Mouse (Mus musculus): ENCODE results near the gene Cytip. TPM values are rescaled to one million over a fixed set of nuclear protein-coding genes. Genes with fewer than 3 reads are reported as not detected.

Gene Cytip
- polyA plus RNA-seq, 1 experiment from 2014 or later, result 1.9 TPM

DNA sequence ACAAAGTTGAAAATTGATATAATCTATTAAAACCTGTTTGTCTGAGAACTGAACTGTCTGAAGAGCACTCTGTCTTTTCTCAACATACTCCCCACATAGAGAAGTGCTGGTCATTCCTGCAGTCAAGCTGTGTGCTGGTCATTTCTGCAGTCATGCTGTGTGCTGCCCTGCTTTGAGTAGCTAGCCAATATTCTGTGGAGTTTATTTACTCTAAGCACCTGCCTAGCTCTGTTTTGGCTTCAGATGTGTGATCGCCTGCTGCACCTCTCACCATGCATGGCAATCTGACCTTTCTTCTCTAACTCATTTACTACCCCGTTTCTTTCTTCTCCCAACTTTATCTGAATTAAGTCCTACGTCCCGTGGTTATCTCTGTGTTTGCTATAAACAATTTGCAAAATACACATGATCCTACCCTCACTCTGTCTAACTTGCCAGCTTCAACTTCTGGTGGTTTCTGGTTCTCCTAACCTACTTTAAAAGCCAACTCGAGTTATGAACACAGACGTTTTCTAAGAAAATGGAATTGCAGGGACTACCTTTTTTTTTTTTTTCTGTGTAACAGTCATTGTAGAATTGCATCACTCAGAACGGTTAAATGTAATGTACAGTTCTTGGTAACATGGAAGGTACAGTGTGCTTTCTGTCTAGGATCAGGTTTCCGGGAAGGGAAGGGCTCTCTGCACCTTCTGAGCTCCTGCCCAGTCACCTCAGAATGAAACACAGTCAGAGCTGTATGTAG is 7.9 kb downstream of the Cytip start:
- Histone ChIP-seq H3K27ac (ENCODE audit: low read depth, low read length) (no peak overlapping the region), H3K9me3 (ENCODE audit: control insufficient read depth, low read length) (no peaks in the 10 kb centered on the region), H3K36me3 (ENCODE audit: control insufficient read depth, insufficient read depth, low read length) (no peaks in the 10 kb centered on the region), H3K27me3 (replicated peaks; ENCODE audit: control insufficient read depth, insufficient read depth, low read length) (no peaks in the 10 kb centered on the region), H3K4me1 (replicated peaks; ENCODE audit: control insufficient read depth, insufficient read depth, low read length) (no peaks in the 10 kb centered on the region), H3K9ac (ENCODE audit: low read depth, low read length) (no peak overlapping the region), H3K4me3 (ENCODE audit: low read depth, low read length) (no peak overlapping the region), H3K4me2 (no peak overlapping the region)
- ATAC-seq (replicated peaks; ENCODE audit: low FRiP score) (no peak), DNase-seq (ENCODE audit: low spot score) (no peak)
- 67% methylated on average over 8 of the region's 8 CpGs for WGBS

DNA sequence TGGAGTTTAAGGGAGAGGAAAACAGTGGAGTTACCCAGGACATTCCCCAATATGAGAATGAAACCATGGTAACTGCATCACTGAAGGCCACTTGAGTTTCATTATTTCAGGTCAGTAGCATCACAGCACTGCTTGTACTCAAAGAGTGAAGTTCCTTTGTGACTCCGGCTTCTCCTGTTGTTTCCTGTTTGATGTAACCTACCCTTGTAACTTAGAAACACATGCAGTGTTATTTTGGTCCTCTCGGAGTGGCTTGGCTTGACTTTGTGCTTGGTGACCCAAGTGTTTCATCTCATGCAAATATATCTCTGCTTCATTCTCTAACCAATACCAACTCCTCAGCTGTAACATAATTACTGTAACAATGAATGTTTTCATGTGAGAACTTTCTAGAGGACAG is 11.1 kb downstream of the Cytip start:
- Histone ChIP-seq H3K4me1 (replicated peaks; ENCODE audit: control insufficient read depth, insufficient read depth, low read length) (no peaks in the 10 kb centered on the region), H3K4me3 (ENCODE audit: low read depth, low read length) (no peak overlapping the region), H3K27me3 (replicated peaks; ENCODE audit: control insufficient read depth, insufficient read depth, low read length) (no peaks in the 10 kb centered on the region), H3K4me2 (no peak overlapping the region), H3K27ac (ENCODE audit: low read depth, low read length) (no peak overlapping the region), H3K9me3 (ENCODE audit: control insufficient read depth, low read length) (no peaks in the 10 kb centered on the region), H3K9ac (ENCODE audit: low read depth, low read length) (no peak overlapping the region), H3K36me3 (ENCODE audit: control insufficient read depth, insufficient read depth, low read length) (no peaks in the 10 kb centered on the region)
- WGBS, result 64% methylated on average over 2 of the region's 2 CpGs
- ATAC-seq (replicated peaks; ENCODE audit: low FRiP score) (no peak), DNase-seq (ENCODE audit: low spot score) (no peak)

DNA sequence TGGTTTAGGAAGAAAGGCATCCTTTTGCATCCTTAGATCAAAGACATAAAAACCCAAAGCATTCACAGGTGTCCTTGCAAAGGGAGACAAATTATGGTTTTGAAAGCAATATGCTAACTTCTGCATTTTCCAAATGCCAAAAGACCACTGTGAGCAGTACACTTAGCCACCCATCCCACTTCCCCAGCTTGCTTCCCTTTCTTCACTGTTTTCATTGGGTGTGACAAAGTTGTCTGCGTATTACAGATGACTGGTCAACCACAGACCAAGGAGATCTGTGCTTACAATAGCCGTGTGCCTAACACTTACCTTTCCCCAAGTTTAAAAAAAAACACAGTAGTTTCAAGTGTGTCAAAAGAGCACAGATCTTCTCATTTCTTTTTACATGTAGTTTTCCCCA is 11.7 kb downstream of the Cytip start:
- WGBS, result 51% methylated on average over 2 of the region's 2 CpGs
- H3K9ac ChIP-seq (ENCODE audit: low read depth, low read length), result no peak overlapping the region
- no peaks in the 10 kb centered on the region for H3K9me3 ChIP-seq (ENCODE audit: control insufficient read depth, low read length)
- no peak overlapping the region for H3K4me2 ChIP-seq
- H3K36me3 ChIP-seq (ENCODE audit: control insufficient read depth, insufficient read depth, low read length), result no peaks in the 10 kb centered on the region
- H3K4me3 ChIP-seq (ENCODE audit: low read depth, low read length), result no peak overlapping the region
- no peaks in the 10 kb centered on the region for H3K4me1 ChIP-seq (replicated peaks; ENCODE audit: control insufficient read depth, insufficient read depth, low read length)
- DNase-seq (ENCODE audit: low spot score) (no peak), ATAC-seq (replicated peaks; ENCODE audit: low FRiP score) (no peak)
- H3K27ac ChIP-seq (ENCODE audit: low read depth, low read length), result no peak overlapping the region
- no peaks in the 10 kb centered on the region for H3K27me3 ChIP-seq (replicated peaks; ENCODE audit: control insufficient read depth, insufficient read depth, low read length)

- 63% methylated on average over 1 of the region's 1 CpGs for WGBS
- no peak overlapping the region for H3K4me2 ChIP-seq
- no peak overlapping the region for H3K9ac ChIP-seq (ENCODE audit: low read depth, low read length)
- no peaks in the 10 kb centered on the region for H3K9me3 ChIP-seq (ENCODE audit: control insufficient read depth, low read length)
- H3K4me1 ChIP-seq (replicated peaks; ENCODE audit: control insufficient read depth, insufficient read depth, low read length), result no peaks in the 10 kb centered on the region
- DNase-seq (ENCODE audit: low spot score) (no peak), ATAC-seq (replicated peaks; ENCODE audit: low FRiP score) (no peak)
- H3K4me3 ChIP-seq (ENCODE audit: low read depth, low read length), result no peak overlapping the region
- no peak overlapping the region for H3K27ac ChIP-seq (ENCODE audit: low read depth, low read length)
- H3K27me3 ChIP-seq (replicated peaks; ENCODE audit: control insufficient read depth, insufficient read depth, low read length), result no peaks in the 10 kb centered on the region
- H3K36me3 ChIP-seq (ENCODE audit: control insufficient read depth, insufficient read depth, low read length), result no peaks in the 10 kb centered on the region
These were observed 14.6 kb downstream of the Cytip start for GRCm38 (mm10) chr2:58180776-58181175.

- DNase-seq (ENCODE audit: low spot score) (no peak), ATAC-seq (replicated peaks; ENCODE audit: low FRiP score) (no peak)
- Histone ChIP-seq H3K4me3 (ENCODE audit: low read depth, low read length) (no peak overlapping the region), H3K9me3 (ENCODE audit: control insufficient read depth, low read length) (no peaks in the 10 kb centered on the region), H3K4me2 (no peak overlapping the region), H3K9ac (ENCODE audit: low read depth, low read length) (no peak overlapping the region), H3K36me3 (ENCODE audit: control insufficient read depth, insufficient read depth, low read length) (no peaks in the 10 kb centered on the region), H3K4me1 (replicated peaks; ENCODE audit: control insufficient read depth, insufficient read depth, low read length) (no peaks in the 10 kb centered on the region), H3K27ac (ENCODE audit: low read depth, low read length) (no peak overlapping the region), H3K27me3 (replicated peaks; ENCODE audit: control insufficient read depth, insufficient read depth, low read length) (no peaks in the 10 kb centered on the region)
- 42% methylated on average over 1 of the region's 1 CpGs for WGBS
These were observed 16.3 kb downstream of the Cytip start for GRCm38 (mm10) chr2:58179056-58179455.

- H3K27me3 ChIP-seq (replicated peaks; ENCODE audit: control insufficient read depth, insufficient read depth, low read length), result no peaks in the 10 kb centered on the region
- 83% methylated on average over 8 of the region's 8 CpGs for WGBS
- H3K9me3 ChIP-seq (ENCODE audit: control insufficient read depth, low read length), result no peaks in the 10 kb centered on the region
- no peak overlapping the region for H3K4me2 ChIP-seq
- DNase-seq (ENCODE audit: low spot score) (no peak), ATAC-seq (replicated peaks; ENCODE audit: low FRiP score) (no peak)
- H3K9ac ChIP-seq (ENCODE audit: low read depth, low read length), result no peak overlapping the region
- H3K27ac ChIP-seq (ENCODE audit: low read depth, low read length), result no peak overlapping the region
- no peaks in the 10 kb centered on the region for H3K36me3 ChIP-seq (ENCODE audit: control insufficient read depth, insufficient read depth, low read length)
- H3K4me1 ChIP-seq (replicated peaks; ENCODE audit: control insufficient read depth, insufficient read depth, low read length), result no peaks in the 10 kb centered on the region
- no peak overlapping the region for H3K4me3 ChIP-seq (ENCODE audit: low read depth, low read length)
These were observed 19.7 kb downstream of the Cytip start for GRCm38 (mm10) chr2:58175392-58176291.

DNA sequence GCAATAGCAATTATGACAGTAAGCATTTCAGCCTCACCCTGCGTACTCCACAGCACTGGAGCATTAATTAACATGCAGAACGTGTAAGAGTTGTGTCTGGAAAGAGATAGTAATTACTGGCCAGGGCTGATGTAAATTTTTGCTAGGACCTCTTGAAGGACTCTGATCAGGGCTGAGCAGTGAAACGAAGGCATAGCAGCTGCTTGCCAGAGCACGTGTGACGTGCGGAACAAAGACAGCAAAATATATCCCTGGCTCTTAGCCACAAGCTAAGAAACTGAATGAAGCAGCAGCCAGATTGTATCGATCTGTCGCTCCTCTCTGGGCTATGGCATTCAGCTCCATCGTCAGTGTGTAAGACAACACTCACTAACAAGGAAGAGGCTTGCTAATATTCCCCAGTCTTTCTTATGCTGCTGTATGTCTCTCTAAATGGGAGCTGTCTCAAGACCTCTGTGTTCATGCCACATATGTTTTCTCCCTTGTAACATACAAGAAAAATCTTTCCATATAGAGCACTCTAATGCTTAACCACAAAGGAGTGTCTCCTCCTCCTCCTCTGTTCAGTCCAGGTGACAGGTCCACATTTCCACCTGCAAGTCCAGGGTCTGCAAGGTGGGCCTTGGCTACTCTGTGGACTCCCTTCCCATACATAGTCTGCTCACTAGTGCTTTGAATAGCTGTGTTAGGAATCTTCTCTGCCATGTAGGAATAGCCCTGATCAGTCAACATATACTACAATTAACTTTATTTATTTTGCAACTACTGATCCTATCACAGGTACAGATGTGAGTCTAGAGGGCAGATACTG is 20.7 kb downstream of the Cytip start:
- no peak overlapping the region for H3K9ac ChIP-seq (ENCODE audit: low read depth, low read length)
- DNase-seq (ENCODE audit: low spot score) (no peak), ATAC-seq (replicated peaks; ENCODE audit: low FRiP score) (no peak)
- H3K4me2 ChIP-seq, result no peak overlapping the region
- no peak overlapping the region for H3K4me3 ChIP-seq (ENCODE audit: low read depth, low read length)
- WGBS, result 87% methylated on average over 9 of the region's 9 CpGs
- no peaks in the 10 kb centered on the region for H3K36me3 ChIP-seq (ENCODE audit: control insufficient read depth, insufficient read depth, low read length)
- no peaks in the 10 kb centered on the region for H3K27me3 ChIP-seq (replicated peaks; ENCODE audit: control insufficient read depth, insufficient read depth, low read length)
- H3K4me1 ChIP-seq (replicated peaks; ENCODE audit: control insufficient read depth, insufficient read depth, low read length), result no peaks in the 10 kb centered on the region
- H3K9me3 ChIP-seq (ENCODE audit: control insufficient read depth, low read length), result no peaks in the 10 kb centered on the region
- H3K27ac ChIP-seq (ENCODE audit: low read depth, low read length), result no peak overlapping the region

- ATAC-seq (replicated peaks; ENCODE audit: low FRiP score) (no peak), DNase-seq (ENCODE audit: low spot score) (no peak)
- WGBS, result 76% methylated on average over 3 of the region's 3 CpGs
- Histone ChIP-seq H3K9me3 (ENCODE audit: control insufficient read depth, low read length) (no peaks in the 10 kb centered on the region), H3K4me2 (no peak overlapping the region), H3K9ac (ENCODE audit: low read depth, low read length) (no peak overlapping the region), H3K36me3 (ENCODE audit: control insufficient read depth, insufficient read depth, low read length) (no peaks in the 10 kb centered on the region), H3K27ac (ENCODE audit: low read depth, low read length) (no peak overlapping the region), H3K27me3 (replicated peaks; ENCODE audit: control insufficient read depth, insufficient read depth, low read length) (no peaks in the 10 kb centered on the region), H3K4me1 (replicated peaks; ENCODE audit: control insufficient read depth, insufficient read depth, low read length) (no peaks in the 10 kb centered on the region), H3K4me3 (ENCODE audit: low read depth, low read length) (no peak overlapping the region)
These were observed 22.4 kb downstream of the Cytip start for GRCm38 (mm10) chr2:58172963-58173362.
